Comparison of ENCODE assay signal across 16 mouse cellular contexts in the genomic region with DNA sequence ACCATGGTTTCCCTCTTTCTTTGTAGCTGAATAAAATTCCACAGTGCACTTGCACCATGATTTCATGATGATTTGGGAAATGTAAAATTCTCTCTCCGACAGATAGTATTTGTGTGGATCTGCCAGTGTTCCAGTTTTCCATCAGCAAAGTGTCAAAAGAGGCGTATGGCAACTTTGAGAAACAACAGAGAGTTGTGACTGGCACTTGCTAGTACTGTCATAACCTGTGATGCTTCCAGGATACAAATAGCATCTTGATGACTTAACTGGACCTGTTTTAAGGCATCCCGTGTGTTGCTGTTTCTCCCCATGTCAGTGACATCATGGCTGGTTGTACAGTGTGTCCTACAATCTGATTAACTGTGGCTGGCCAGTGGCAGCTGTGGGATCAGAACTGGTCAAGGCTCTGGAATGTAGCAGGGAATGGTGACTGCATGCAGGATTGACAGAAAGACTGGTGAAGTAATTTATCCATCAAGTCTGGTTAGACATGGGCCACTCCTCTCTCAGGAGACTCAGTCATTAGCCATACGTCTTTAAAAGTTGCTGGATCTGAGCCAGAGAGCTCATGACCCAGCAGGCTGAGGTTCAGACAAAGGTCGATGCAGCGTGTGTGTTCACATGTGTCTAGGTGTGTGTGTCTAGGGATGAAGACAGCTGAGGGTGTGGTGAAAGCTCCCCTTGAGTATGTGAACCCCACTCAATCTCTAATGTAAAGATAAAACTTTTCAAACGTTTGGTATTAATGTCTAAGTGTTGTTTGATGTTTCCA.
A peak's percentile ranks its signal among the peaks of the same experiment; 100 is the strongest.
DNase-seq lines count a peak whose midpoint lies in the region; ATAC-seq and TF ChIP-seq lines count a peak whose summit lies in the region.
"Had no signal": no experiment of that assay in that cellular context is flagged by ENCODE, and none has a peak within 500 bp of the region (broad histone marks: within the 10 kb centered on the region; RNA-seq: fewer than 3 reads in every experiment).

No protein-coding gene starts in this region.

- no peak overlapping the region for H3K4me2 ChIP-seq in heart, embryonic 12.5 days
- H3K4me2 ChIP-seq in intestine, embryonic 15.5 days (replicated peaks) = no peak overlapping the region
- H3K4me2 ChIP-seq: stomach, embryonic 15.5 days had no signal

- H3K79me2 ChIP-seq in C2C12 (ENCODE audit: control insufficient read depth, insufficient read depth) = no peaks in the 10 kb centered on the region

- DNase-seq in heart, postnatal 14 days = no peak
- DNase-seq in lung, postnatal 4 days = peak; percentile 50 to 77
- DNase-seq in right cerebral cortex, adult 18-20 months = no peak
- DNase-seq: adrenal gland, postnatal 25 days; gastrocnemius, postnatal 10 days; kidney, postnatal 14 days; layer of hippocampus, postnatal 36 days; midbrain, embryonic 14.5 days; thymus, postnatal 25 days had no signal

- H3K4me1 ChIP-seq in heart, embryonic 12.5 days (replicated peaks) = peaks cover 52% of the 10 kb centered on the region
- peaks cover 2% of the 10 kb centered on the region; the same call in 1 of the 2 replicates for H3K4me1 ChIP-seq in intestine, embryonic 15.5 days (replicated peaks)
- H3K4me1 ChIP-seq: stomach, embryonic 15.5 days had no signal

- no peak overlapping the region for H3K4me3 ChIP-seq in heart, embryonic 12.5 days
- no peak overlapping the region for H3K4me3 ChIP-seq in C2C12 (ENCODE audit: insufficient read depth, poor library complexity, severe bottlenecking)
- H3K4me3 ChIP-seq in intestine, embryonic 15.5 days (replicated peaks) = no peak overlapping the region
- H3K4me3 ChIP-seq: stomach, embryonic 15.5 days had no signal

- H3K36me3 ChIP-seq in heart, embryonic 12.5 days = no peaks in the 10 kb centered on the region
- no peaks in the 10 kb centered on the region for H3K36me3 ChIP-seq in C2C12 (ENCODE audit: control insufficient read depth, insufficient read depth)
- H3K36me3 ChIP-seq in intestine, embryonic 15.5 days = no peaks in the 10 kb centered on the region
- H3K36me3 ChIP-seq: stomach, embryonic 15.5 days had no signal

- peak; percentile 12; the same call in 1 of the 2 replicates for ATAC-seq in heart, embryonic 12.5 days (ENCODE audit: insufficient number of reproducible peaks, low FRiP score)
- peak; percentile 74 for ATAC-seq in intestine, embryonic 15.5 days
- ATAC-seq in erythroblast, adult 5-6 weeks (replicated peaks; ENCODE audit: low FRiP score, poor library complexity, severe bottlenecking) = no peak
- ATAC-seq: forebrain, embryonic 14.5 days had no signal

- 29% methylated on average over 7 of the region's 7 CpGs for WGBS in heart, embryonic 12.5 days
- WGBS in intestine, embryonic 15.5 days = 44% methylated on average over 7 of the region's 7 CpGs

- no peaks in the 10 kb centered on the region for H3K9me3 ChIP-seq in heart, embryonic 12.5 days (replicated peaks)
- no peaks in the 10 kb centered on the region for H3K9me3 ChIP-seq in intestine, embryonic 15.5 days
- H3K9me3 ChIP-seq: stomach, embryonic 15.5 days had no signal

- H3K79me3 ChIP-seq in C2C12 (ENCODE audit: low read depth) = no peaks in the 10 kb centered on the region

- H3K9ac ChIP-seq in heart, embryonic 12.5 days = no peak overlapping the region
- H3K9ac ChIP-seq in intestine, embryonic 15.5 days = no peak overlapping the region
- H3K9ac ChIP-seq: stomach, embryonic 15.5 days had no signal

- TF ChIP-seq CTCF in C2C12 (IDR thresholded peaks at IDR 0.05; ENCODE audit: control insufficient read depth, insufficient read depth, insufficient read length) = no peak

- intact Hi-C loops in heart, postnatal 14 days (cut with DNase I) = no loop called here

- H3K27ac ChIP-seq in heart, embryonic 12.5 days (ENCODE audit: poor library complexity, severe bottlenecking) = no peak overlapping the region
- H3K27ac ChIP-seq in intestine, embryonic 15.5 days = no peak overlapping the region
- H3K27ac ChIP-seq: macrophage; stomach, embryonic 15.5 days had no signal

- H3K27me3 ChIP-seq in heart, embryonic 12.5 days (replicated peaks) = no peaks in the 10 kb centered on the region
- H3K27me3 ChIP-seq in C2C12 (ENCODE audit: control insufficient read depth, insufficient read depth, insufficient read length) = no peaks in the 10 kb centered on the region
- no peaks in the 10 kb centered on the region for H3K27me3 ChIP-seq in intestine, embryonic 15.5 days (replicated peaks)
- H3K27me3 ChIP-seq: stomach, embryonic 15.5 days had no signal

- H3ac ChIP-seq in C2C12 (ENCODE audit: control insufficient read depth, insufficient read length, low read depth) = no peak overlapping the region

TF ChIP-seq in C2C12, 6 proteins besides CTCF, POLR2A, EP300 and RAD21:
- TF ChIP-seq MYOD1 (IDR thresholded peaks at IDR 0.05; ENCODE audit: control insufficient read depth, insufficient read length, low read depth) (peak; percentile 79), USF1 (IDR thresholded peaks at IDR 0.05; ENCODE audit: low read depth) (no peak), MYOG (IDR thresholded peaks at IDR 0.05; ENCODE audit: control insufficient read depth, extremely low read depth, insufficient read length) (no peak), MAX (IDR thresholded peaks at IDR 0.05) (peak; percentile 45)

Comparison
In these comparisons a context has a peak if more than half of its experiments do, and no peak if none do; other contexts are left out.
1. DNase-seq: peak in lung, postnatal 4 days (2 of 2); none in heart, postnatal 14 days (0 of 2) and right cerebral cortex, adult 18-20 months (single experiment).